Mouse (Mus musculus): Measurements from ENCODE around the gene Ino80d. TPM values are rescaled to one million over a fixed set of nuclear protein-coding genes. Genes with fewer than 3 reads are reported as not detected.

The Ino80d gene
- total RNA-seq, 1 experiment: 17.5 TPM

- H3K4me1 ChIP-seq (ENCODE audit: control insufficient read depth in 2 of 2, insufficient read depth in 2 of 2, low read length in 2 of 2, poor library complexity in 1 of 2): no peaks in the 10 kb centered on the region; a peak in 1 of 4 replicates
- H3K36me3 ChIP-seq (ENCODE audit: control insufficient read depth, insufficient read depth, low read length, poor library complexity, severe bottlenecking): no peaks in the 10 kb centered on the region
- no peaks in the 10 kb centered on the region for H3K9me3 ChIP-seq (ENCODE audit: control insufficient read depth, insufficient read depth, low read depth, low read length)
- no peak overlapping the region for H3K27ac ChIP-seq (ENCODE audit: insufficient read depth, low read depth, low read length, poor library complexity, severe bottlenecking)
- H3K9ac ChIP-seq (ENCODE audit: insufficient read depth, low read depth, low read length, poor library complexity, severe bottlenecking): no peak overlapping the region
- no peak overlapping the region for H3K4me3 ChIP-seq (ENCODE audit: insufficient read depth in 1 of 2, low read depth in 1 of 2, low read length in 2 of 2, poor library complexity in 1 of 2, severe bottlenecking in 1 of 2)
- in situ Hi-C loops (cut with MboI; ENCODE audit: low sequenced_read_pairs in 2 of 2, unreplicated experiment in 2 of 2): no loop called here
- TF ChIP-seq CHD2 (IDR thresholded peaks at IDR 0.05; ENCODE audit: low read depth, low read length) (no peak), ZNF384 (IDR thresholded peaks at IDR 0.05; ENCODE audit: low read depth, low read length) (no peak), HCFC1 (IDR thresholded peaks at IDR 0.05; ENCODE audit: borderline replicate concordance, insufficient read depth, low read length) (no peak), ZC3H11A (IDR thresholded peaks at IDR 0.05; ENCODE audit: borderline replicate concordance, low read depth, low read length) (no peak), MAFK (IDR thresholded peaks at IDR 0.05; ENCODE audit: insufficient read depth, low read depth, low read length) (no peak)
- no peak for DNase-seq (ENCODE audit: low read depth, low spot score)
Observed at GRCm38 (mm10) chr1:62947807-62948206, 166.7 kb downstream of the Ino80d start.

GRCm38 (mm10) chr1:62946987-62947386 is 167.5 kb downstream of the Ino80d start:
- no peaks in the 10 kb centered on the region for H3K9me3 ChIP-seq (ENCODE audit: control insufficient read depth, insufficient read depth, low read depth, low read length)
- no peak overlapping the region for H3K9ac ChIP-seq (ENCODE audit: insufficient read depth, low read depth, low read length, poor library complexity, severe bottlenecking)
- H3K27ac ChIP-seq (ENCODE audit: insufficient read depth, low read depth, low read length, poor library complexity, severe bottlenecking): no peak overlapping the region
- H3K4me1 ChIP-seq (ENCODE audit: control insufficient read depth in 2 of 2, insufficient read depth in 2 of 2, low read length in 2 of 2, poor library complexity in 1 of 2): no peaks in the 10 kb centered on the region; a peak in 1 of 4 replicates
- TF ChIP-seq ZNF384 (IDR thresholded peaks at IDR 0.05; ENCODE audit: low read depth, low read length) (no peak), MAFK (IDR thresholded peaks at IDR 0.05; ENCODE audit: insufficient read depth, low read depth, low read length) (no peak), HCFC1 (IDR thresholded peaks at IDR 0.05; ENCODE audit: borderline replicate concordance, insufficient read depth, low read length) (no peak), CHD2 (IDR thresholded peaks at IDR 0.05; ENCODE audit: low read depth, low read length) (no peak), ZC3H11A (IDR thresholded peaks at IDR 0.05; ENCODE audit: borderline replicate concordance, low read depth, low read length) (no peak)
- in situ Hi-C loops (cut with MboI; ENCODE audit: low sequenced_read_pairs in 2 of 2, unreplicated experiment in 2 of 2): no loop called here
- H3K36me3 ChIP-seq (ENCODE audit: control insufficient read depth, insufficient read depth, low read length, poor library complexity, severe bottlenecking): no peaks in the 10 kb centered on the region
- no peak for DNase-seq (ENCODE audit: low read depth, low spot score)
- H3K4me3 ChIP-seq (ENCODE audit: insufficient read depth in 1 of 2, low read depth in 1 of 2, low read length in 2 of 2, poor library complexity in 1 of 2, severe bottlenecking in 1 of 2): no peak overlapping the region

GRCm38 (mm10) chr1:62934752-62935329 is 179.6 kb downstream of the Ino80d start:
- Histone ChIP-seq H3K36me3 (ENCODE audit: control insufficient read depth, insufficient read depth, low read length, poor library complexity, severe bottlenecking) (no peaks in the 10 kb centered on the region), H3K4me3 (ENCODE audit: insufficient read depth in 1 of 2, low read depth in 1 of 2, low read length in 2 of 2, poor library complexity in 1 of 2, severe bottlenecking in 1 of 2) (no peak overlapping the region), H3K9ac (ENCODE audit: insufficient read depth, low read depth, low read length, poor library complexity, severe bottlenecking) (no peak overlapping the region), H3K27ac (ENCODE audit: insufficient read depth, low read depth, low read length, poor library complexity, severe bottlenecking) (no peak overlapping the region), H3K4me1 (ENCODE audit: control insufficient read depth in 2 of 2, insufficient read depth in 2 of 2, low read length in 2 of 2, poor library complexity in 1 of 2) (no peaks in the 10 kb centered on the region), H3K9me3 (ENCODE audit: control insufficient read depth, insufficient read depth, low read depth, low read length) (no peaks in the 10 kb centered on the region)
- TF ChIP-seq ZC3H11A (IDR thresholded peaks at IDR 0.05; ENCODE audit: borderline replicate concordance, low read depth, low read length) (no peak), MAFK (IDR thresholded peaks at IDR 0.05; ENCODE audit: insufficient read depth, low read depth, low read length) (no peak), ZNF384 (IDR thresholded peaks at IDR 0.05; ENCODE audit: low read depth, low read length) (no peak), CHD2 (IDR thresholded peaks at IDR 0.05; ENCODE audit: low read depth, low read length) (no peak), HCFC1 (IDR thresholded peaks at IDR 0.05; ENCODE audit: borderline replicate concordance, insufficient read depth, low read length) (no peak)
- in situ Hi-C loops (cut with MboI; ENCODE audit: low sequenced_read_pairs in 2 of 2, unreplicated experiment in 2 of 2): no loop called here
- DNase-seq (ENCODE audit: low read depth, low spot score): no peak

GRCm38 (mm10) chr1:62934100-62934513 is 180.4 kb downstream of the Ino80d start:
- Histone ChIP-seq H3K4me3 (ENCODE audit: insufficient read depth in 1 of 2, low read depth in 1 of 2, low read length in 2 of 2, poor library complexity in 1 of 2, severe bottlenecking in 1 of 2) (no peak overlapping the region), H3K9ac (ENCODE audit: insufficient read depth, low read depth, low read length, poor library complexity, severe bottlenecking) (no peak overlapping the region), H3K27ac (ENCODE audit: insufficient read depth, low read depth, low read length, poor library complexity, severe bottlenecking) (no peak overlapping the region), H3K36me3 (ENCODE audit: control insufficient read depth, insufficient read depth, low read length, poor library complexity, severe bottlenecking) (no peaks in the 10 kb centered on the region), H3K9me3 (ENCODE audit: control insufficient read depth, insufficient read depth, low read depth, low read length) (no peaks in the 10 kb centered on the region), H3K4me1 (ENCODE audit: control insufficient read depth in 2 of 2, insufficient read depth in 2 of 2, low read length in 2 of 2, poor library complexity in 1 of 2) (no peaks in the 10 kb centered on the region)
- no peak for TF ChIP-seq ZC3H11A (IDR thresholded peaks at IDR 0.05; ENCODE audit: borderline replicate concordance, low read depth, low read length)
- TF ChIP-seq HCFC1 (IDR thresholded peaks at IDR 0.05; ENCODE audit: borderline replicate concordance, insufficient read depth, low read length): no peak
- no peak for TF ChIP-seq CHD2 (IDR thresholded peaks at IDR 0.05; ENCODE audit: low read depth, low read length)
- no peak for TF ChIP-seq ZNF384 (IDR thresholded peaks at IDR 0.05; ENCODE audit: low read depth, low read length)
- TF ChIP-seq MAFK (IDR thresholded peaks at IDR 0.05; ENCODE audit: insufficient read depth, low read depth, low read length): no peak
- DNase-seq (ENCODE audit: low read depth, low spot score): no peak
- in situ Hi-C loops (cut with MboI; ENCODE audit: low sequenced_read_pairs in 2 of 2, unreplicated experiment in 2 of 2): no loop called here
